Comparison of ENCODE assay signal across 7 mouse cellular contexts in the genomic region with DNA sequence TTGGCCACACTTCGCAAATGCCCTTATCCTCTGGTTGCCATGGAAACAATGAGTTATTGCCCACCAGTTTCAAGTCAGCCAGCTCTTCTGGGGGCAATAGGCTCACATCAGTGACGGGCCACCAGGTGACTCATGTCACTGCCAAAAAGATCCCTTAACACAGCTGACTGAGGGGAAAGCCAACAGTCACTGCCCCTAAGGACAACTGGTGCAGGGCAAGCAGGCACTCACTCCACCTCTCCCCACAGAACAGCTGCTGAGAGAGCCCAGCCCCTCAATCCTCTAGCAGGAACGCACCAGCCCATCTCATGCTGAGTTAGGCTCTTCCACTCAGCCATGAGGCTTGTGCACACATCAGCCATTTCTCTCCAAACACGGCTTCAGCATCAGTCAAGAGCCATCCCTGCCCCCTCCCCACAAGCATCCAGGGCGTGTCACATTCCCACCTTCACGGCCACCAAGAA.
DNase-seq lines count a peak whose midpoint lies in the region; ATAC-seq and TF ChIP-seq lines count a peak whose summit lies in the region.

No protein-coding gene starts in this region.

- TF ChIP-seq CTCF in lung, embryonic 14.5 days (IDR thresholded peaks at IDR 0.05; ENCODE audit: low read depth), result no peak
- no peak for TF ChIP-seq CTCF in lung, postnatal 0 days (IDR thresholded peaks at IDR 0.05)

- ATAC-seq in lung, embryonic 14.5 days (ENCODE audit: insufficient read depth), result peak; percentile 39
- ATAC-seq in heart, embryonic 16.5 days (replicated peaks; ENCODE audit: extremely low read depth, insufficient read depth, low FRiP score), result peak; percentile 25
- peak; percentile 26 for ATAC-seq in lung, postnatal 0 days

- 3% methylated on average over 6 of the region's 6 CpGs for WGBS in lung, embryonic 14.5 days
- WGBS in heart, embryonic 16.5 days, result 6% methylated on average over 6 of the region's 6 CpGs
- 4% methylated on average over 6 of the region's 6 CpGs for WGBS in lung, postnatal 0 days

- H3K36me3 ChIP-seq in lung, embryonic 14.5 days (ENCODE audit: insufficient read depth), result no peaks in the 10 kb centered on the region
- no peaks in the 10 kb centered on the region for H3K36me3 ChIP-seq in heart, embryonic 16.5 days (ENCODE audit: control insufficient read depth, insufficient read depth)
- H3K36me3 ChIP-seq in lung, postnatal 0 days (ENCODE audit: insufficient read depth, low read length), result no peaks in the 10 kb centered on the region

- DNase-seq in lung, embryonic 14.5 days, result peak; percentile 60
- no peak for DNase-seq in lung, postnatal 25 days (ENCODE audit: low spot score)
- DNase-seq in lung, postnatal 0 days (ENCODE audit: low spot score), result peak; percentile 57
- DNase-seq in urinary bladder, postnatal 25 days (ENCODE audit: low spot score), result no peak
- no peak for DNase-seq in layer of hippocampus, adult 8-10 months (ENCODE audit: low spot score in 2 of 2)

- H3K4me1 ChIP-seq in lung, embryonic 14.5 days (ENCODE audit: insufficient read depth), result peaks cover 41% of the 10 kb centered on the region
- peaks cover 41% of the 10 kb centered on the region for H3K4me1 ChIP-seq in brown adipose tissue, adult 24 weeks (ENCODE audit: control insufficient read depth, insufficient read depth, insufficient read length, low read length)
- H3K4me1 ChIP-seq in heart, embryonic 16.5 days (ENCODE audit: control insufficient read depth, insufficient read depth, low read length), result peaks cover 75% of the 10 kb centered on the region
- peaks cover 22% of the 10 kb centered on the region for H3K4me1 ChIP-seq in lung, postnatal 0 days (ENCODE audit: insufficient read depth, low read depth, low read length)

- TF ChIP-seq EP300 in lung, postnatal 0 days (IDR thresholded peaks at IDR 0.05), result no peak

- peak overlapping the region; percentile 98 for H3K27ac ChIP-seq in lung, embryonic 14.5 days (ENCODE audit: low read depth)
- peak overlapping the region; percentile 86 for H3K27ac ChIP-seq in brown adipose tissue, adult 24 weeks (replicated peaks; ENCODE audit: low read depth, low read length)
- H3K27ac ChIP-seq in heart, embryonic 16.5 days (ENCODE audit: low read length), result peak overlapping the region; percentile 97
- H3K27ac ChIP-seq in lung, postnatal 0 days (ENCODE audit: low read length), result peak overlapping the region; percentile 98

- peak overlapping the region; percentile 92 for H3K4me2 ChIP-seq in lung, embryonic 14.5 days
- peak overlapping the region; percentile 66 for H3K4me2 ChIP-seq in heart, embryonic 16.5 days (ENCODE audit: low read depth, low read length)
- peak overlapping the region; percentile 91 for H3K4me2 ChIP-seq in lung, postnatal 0 days (replicated peaks; ENCODE audit: low read depth, low read length)

- H3K9ac ChIP-seq in lung, embryonic 14.5 days, result peak overlapping the region; percentile 76
- H3K9ac ChIP-seq in heart, embryonic 16.5 days (ENCODE audit: low read length), result peak overlapping the region; percentile 89
- peak overlapping the region; percentile 81 for H3K9ac ChIP-seq in lung, postnatal 0 days (replicated peaks; ENCODE audit: low read depth)

- H3K27me3 ChIP-seq in lung, embryonic 14.5 days (ENCODE audit: insufficient read depth, low read length), result no peaks in the 10 kb centered on the region
- no peaks in the 10 kb centered on the region for H3K27me3 ChIP-seq in heart, embryonic 16.5 days (ENCODE audit: control insufficient read depth, insufficient read depth, low read length)
- H3K27me3 ChIP-seq in lung, postnatal 0 days (replicated peaks; ENCODE audit: insufficient read depth, low read length), result no peaks in the 10 kb centered on the region

- peak overlapping the region; percentile 65 for H3K4me3 ChIP-seq in lung, embryonic 14.5 days (ENCODE audit: low read depth, low read length)
- peak overlapping the region; percentile 77 for H3K4me3 ChIP-seq in brown adipose tissue, adult 24 weeks (ENCODE audit: insufficient read depth, low read depth, low read length)
- H3K4me3 ChIP-seq in heart, embryonic 16.5 days (ENCODE audit: low read length), result peak overlapping the region; percentile 72
- peak overlapping the region; percentile 72 for H3K4me3 ChIP-seq in lung, postnatal 0 days (ENCODE audit: low read depth, low read length)

- H3K9me3 ChIP-seq in lung, embryonic 14.5 days (ENCODE audit: low read depth, low read length), result no peaks in the 10 kb centered on the region
- no peaks in the 10 kb centered on the region for H3K9me3 ChIP-seq in heart, embryonic 16.5 days (replicated peaks; ENCODE audit: control insufficient read depth, low read length)
- no peaks in the 10 kb centered on the region for H3K9me3 ChIP-seq in lung, postnatal 0 days (ENCODE audit: low read length)

Comparison
In these comparisons a context has a peak if more than half of its experiments do, and no peak if none do; other contexts are left out.
1. DNase-seq: peak in lung, embryonic 14.5 days (single experiment) and lung, postnatal 0 days (single experiment); none in lung, postnatal 25 days (single experiment), urinary bladder, postnatal 25 days (single experiment) and layer of hippocampus, adult 8-10 months (0 of 2).
2. Peak in every context shown above with its lines, with median percentiles within 50 percentile points of each other: ATAC-seq, H3K27ac ChIP-seq, H3K4me2 ChIP-seq, H3K4me3 ChIP-seq and H3K9ac ChIP-seq.